Mouse (Mus musculus) lung, adult 2 months (tissue): ENCODE data around the gene Tet3.

ENCODE experiments used
- CTCF ChIP-seq: fragments of 200-500 bp; IDR thresholded peaks from 2 replicates; pipeline ENCODE4 v1.5.1; 2011; ENCODE audit warnings: mild to moderate bottlenecking, low read length, control low read depth; ENCODE audit not compliant: insufficient read depth
- POLR2A ChIP-seq: fragments of 200-500 bp; IDR thresholded peaks from 2 replicates; pipeline ENCODE4 v1.6.1; 2011; ENCODE audit warnings: low read depth, mild to moderate bottlenecking, control low read depth, low read length, borderline replicate concordance; ENCODE audit errors: extremely low read depth

DNA sequence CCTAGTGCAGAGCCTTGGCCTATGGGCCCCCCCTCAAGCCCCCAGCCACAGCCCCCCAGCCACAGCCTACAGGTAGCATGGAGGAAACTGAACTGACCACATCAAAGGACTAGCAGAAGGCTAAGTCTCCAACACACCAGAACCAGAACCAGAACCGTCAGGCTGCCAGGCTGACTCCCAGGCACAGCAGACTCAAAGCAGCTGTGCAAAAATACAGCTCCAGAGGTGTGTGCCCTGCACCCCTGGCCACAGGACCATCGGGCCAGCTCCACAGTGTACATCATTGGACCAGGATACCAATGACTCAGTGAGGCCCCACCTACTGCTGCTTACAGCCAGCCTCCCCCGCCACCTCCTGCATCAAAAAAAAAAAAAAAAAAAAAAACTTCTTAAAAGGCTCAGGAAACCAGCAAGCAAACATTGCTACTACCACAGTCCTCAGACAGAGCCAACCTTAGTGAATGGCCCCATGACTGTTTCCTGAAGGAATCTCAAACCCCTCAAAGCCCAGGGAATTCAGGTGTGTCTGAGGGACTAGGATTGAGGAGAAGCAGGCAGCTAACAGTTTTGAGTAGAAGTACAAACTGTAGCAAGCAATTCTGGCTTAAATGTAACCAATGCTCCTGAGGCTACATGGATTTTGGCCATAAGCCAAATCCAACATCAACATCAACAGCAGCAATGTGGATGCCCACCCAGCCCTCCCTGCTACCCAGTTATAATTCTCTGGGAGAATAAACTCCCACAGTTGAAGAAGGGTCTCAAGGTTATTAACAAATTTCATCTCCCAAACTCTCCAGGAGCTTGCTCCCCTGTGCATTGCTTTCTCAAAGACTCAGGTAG, 42.4 kb downstream of the Tet3 start:
- no peak for TF ChIP-seq POLR2A
- TF ChIP-seq CTCF: no peak
